ENCODE assay signal across 8 mouse cellular contexts in the genomic region with DNA sequence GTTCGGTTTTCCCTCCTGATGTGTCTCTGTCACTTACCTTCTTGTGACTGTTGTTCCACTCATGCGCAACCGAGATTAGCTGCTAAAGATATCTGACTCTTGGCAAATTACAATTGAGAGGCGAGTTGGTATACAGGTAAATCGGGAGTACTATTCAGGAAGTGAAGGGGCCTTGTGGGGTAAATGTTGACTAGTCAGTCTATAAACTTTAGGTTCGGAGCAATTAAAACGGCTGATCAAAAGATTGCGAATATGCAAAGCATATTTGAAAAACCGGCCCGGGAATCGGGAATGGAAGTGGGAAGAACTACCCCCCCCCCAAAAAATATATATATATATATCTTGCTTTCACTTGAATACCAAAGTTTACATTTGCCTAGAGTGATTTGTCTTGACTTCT. TPM values are rescaled to one million over a fixed set of nuclear protein-coding genes. Genes with fewer than 3 reads are reported as not detected.
A peak's percentile ranks its signal among the peaks of the same experiment; 100 is the strongest.
DNase-seq lines count a peak whose midpoint lies in the region; ATAC-seq and TF ChIP-seq lines count a peak whose summit lies in the region.

A gene (minus strand): TSS at position 101 of the 400 bp plus-strand sequence.

- peak within 1 kb of the TSS; percentile 83 for H3K9ac ChIP-seq in heart, embryonic 16.5 days (ENCODE audit: low read length)
- H3K9ac ChIP-seq in hindbrain, embryonic 13.5 days = peak within 1 kb of the TSS; percentile 97
- peak within 1 kb of the TSS; percentile 48 for H3K9ac ChIP-seq in liver, embryonic 16.5 days (ENCODE audit: low read depth, low read length)

- H3K4me1 ChIP-seq in heart, embryonic 16.5 days (ENCODE audit: control insufficient read depth, insufficient read depth, low read length) = peaks cover 8% of the 10 kb centered on the region
- peaks cover 27% of the 10 kb centered on the region for H3K4me1 ChIP-seq in hindbrain, embryonic 13.5 days (replicated peaks)
- no peaks in the 10 kb centered on the region for H3K4me1 ChIP-seq in liver, embryonic 16.5 days (ENCODE audit: control insufficient read depth, low read depth, low read length)

- WGBS in heart, embryonic 16.5 days = 55% methylated on average over 11 of the region's 11 CpGs
- WGBS in hindbrain, embryonic 13.5 days = 51% methylated on average over 11 of the region's 11 CpGs
- WGBS in liver, embryonic 16.5 days (ENCODE audit: insufficient replicate concordance) = 38% methylated on average over 11 of the region's 11 CpGs

- no peak within 1 kb of the TSS for H3K27ac ChIP-seq in heart, embryonic 16.5 days (ENCODE audit: low read length)
- peak within 1 kb of the TSS; percentile 86 for H3K27ac ChIP-seq in hindbrain, embryonic 13.5 days
- H3K27ac ChIP-seq in liver, embryonic 16.5 days (ENCODE audit: low read length) = no peak within 1 kb of the TSS

- no peak for DNase-seq in heart, postnatal 4 days
- no peak for DNase-seq in brain, embryonic 14.5 days (ENCODE audit: low read depth)
- DNase-seq in cerebellum, postnatal 14 days = no peak
- no peak for DNase-seq in right cerebral cortex, postnatal 36 days (ENCODE audit: low spot score in 2 of 2)
- no peak for DNase-seq in thymus, postnatal 10 days (ENCODE audit: low spot score in 2 of 2)

- 0 out of 2 replicates have a peak, but pooled peaks cover 2% of the 10 kb centered on the region for H3K27me3 ChIP-seq in heart, embryonic 16.5 days (ENCODE audit: control insufficient read depth, insufficient read depth, low read length)
- H3K27me3 ChIP-seq in hindbrain, embryonic 13.5 days = no peaks in the 10 kb centered on the region
- peaks cover 12% of the 10 kb centered on the region for H3K27me3 ChIP-seq in liver, embryonic 16.5 days (ENCODE audit: control insufficient read depth, insufficient read depth, low read depth, low read length)

- no peak for TF ChIP-seq POLR2A in brain, embryonic 14.5 days (IDR thresholded peaks at IDR 0.05; ENCODE audit: borderline replicate concordance, extremely low read depth, insufficient read depth, insufficient read length, poor library complexity, severe bottlenecking)

- no peak for ATAC-seq in heart, embryonic 16.5 days (replicated peaks; ENCODE audit: extremely low read depth, insufficient read depth, low FRiP score)
- no peak for ATAC-seq in hindbrain, embryonic 13.5 days (ENCODE audit: low FRiP score)
- no peak for ATAC-seq in liver, embryonic 16.5 days (ENCODE audit: low read depth)

- no peaks in the 10 kb centered on the region for H3K36me3 ChIP-seq in heart, embryonic 16.5 days (ENCODE audit: control insufficient read depth, insufficient read depth)
- H3K36me3 ChIP-seq in hindbrain, embryonic 13.5 days = 0 out of 2 replicates have a peak, but pooled peaks cover under 1% of the 10 kb centered on the region
- H3K36me3 ChIP-seq in liver, embryonic 16.5 days (ENCODE audit: control insufficient read depth, insufficient read depth) = no peaks in the 10 kb centered on the region

- TF ChIP-seq CTCF in brain, embryonic 14.5 days (IDR thresholded peaks at IDR 0.05; ENCODE audit: borderline replicate concordance, extremely low read depth, insufficient read depth, insufficient read length) = no peak

- no peaks in the 10 kb centered on the region for H3K9me3 ChIP-seq in heart, embryonic 16.5 days (replicated peaks; ENCODE audit: control insufficient read depth, low read length)
- H3K9me3 ChIP-seq in hindbrain, embryonic 13.5 days = no peaks in the 10 kb centered on the region
- H3K9me3 ChIP-seq in liver, embryonic 16.5 days (replicated peaks; ENCODE audit: control insufficient read depth, low read length) = no peaks in the 10 kb centered on the region

- peak within 1 kb of the TSS; percentile 82 for H3K4me3 ChIP-seq in heart, embryonic 16.5 days (ENCODE audit: low read length)
- H3K4me3 ChIP-seq in hindbrain, embryonic 13.5 days = peak within 1 kb of the TSS; percentile 90
- H3K4me3 ChIP-seq in liver, embryonic 16.5 days (ENCODE audit: low read depth, low read length) = peak within 1 kb of the TSS; percentile 64

- H3K4me2 ChIP-seq in heart, embryonic 16.5 days (ENCODE audit: low read depth, low read length) = peak within 1 kb of the TSS; percentile 99
- H3K4me2 ChIP-seq in hindbrain, embryonic 13.5 days = peak within 1 kb of the TSS; percentile 75
- peak within 1 kb of the TSS; percentile 77 for H3K4me2 ChIP-seq in liver, embryonic 16.5 days (ENCODE audit: low read depth, low read length)

RNA-seq across cellular contexts. Expression of the gene that starts here (rescaled TPM):
- 1.7 and 1.9 TPM in 2 replicates for polyA plus RNA-seq in heart, embryonic 16.5 days (2015; fragmentation: Nextera tagmentation; extraction: Ambion mirVana)
- 1 to 10 TPM; 2.0 to 2.3 TPM for total RNA-seq in heart, postnatal 4 days (2021)
- 18.7 and 21.7 TPM in 2 replicates for polyA plus RNA-seq in brain, embryonic 14.5 days (2012; rRNA removed)
- polyA plus RNA-seq in hindbrain, embryonic 13.5 days (2015; fragmentation: Nextera tagmentation; extraction: Ambion mirVana) = 25.2 and 27.1 TPM in 2 replicates
- polyA plus RNA-seq in liver, embryonic 16.5 days (2015; fragmentation: Nextera tagmentation; extraction: Ambion mirVana) = 0.54 and 0.59 TPM in 2 replicates
